Mouse (Mus musculus): ENCODE data around the gene Myrfl.

- TF ChIP-seq CTCF (IDR thresholded peaks at IDR 0.05) (no peak), EP300 (IDR thresholded peaks at IDR 0.05) (no peak)
Measured at GRCm38 (mm10) chr10:116783020-116783419, 113.7 kb downstream of the Myrfl start.

Measured in lung, postnatal 0 days (tissue).